Mouse (Mus musculus) adipocyte (in vitro differentiated cells): ENCODE measurements at regions not wholly inside any gene's neighbourhood (a gene's known extent, or its start where the extent isn't known, plus 50 kb on each side); places are given as distances from the start of the nearest gene placed in this dataset.

Experiments
- DNase-seq: peaks from one replicate; pipeline ENCODE4 v3.0.0-alpha.2; 2016; ENCODE audit warnings: low spot score

- no peak for DNase-seq
Measured at GRCm38 (mm10) chr12:70672115-70672514, 153.2 kb upstream of the Frmd6 start.

GRCm38 (mm10) chr12:70673188-70673587, 152.1 kb upstream of the Frmd6 start:
- no peak for DNase-seq

GRCm38 (mm10) chr12:70674144-70674543, 151.2 kb upstream of the Frmd6 start:
- DNase-seq: no peak

GRCm38 (mm10) chr12:70675846-70676245, 149.5 kb upstream of the Frmd6 start:
- DNase-seq: peak; percentile 34

GRCm38 (mm10) chr12:70679701-70680425, 145.5 kb upstream of the Frmd6 start:
- no peak for DNase-seq

GRCm38 (mm10) chr12:70681407-70681990, 143.8 kb upstream of the Frmd6 start:
- DNase-seq: no peak

GRCm38 (mm10) chr12:70684354-70684753, 141.0 kb upstream of the Frmd6 start:
- no peak for DNase-seq

- no peak for DNase-seq
Measured at GRCm38 (mm10) chr12:70685432-70685831, 139.9 kb upstream of the Frmd6 start.

- DNase-seq: no peak
Measured at GRCm38 (mm10) chr12:70686337-70686736, 139.0 kb upstream of the Frmd6 start.

- DNase-seq: peak; percentile 91
Measured at GRCm38 (mm10) chr12:70686971-70687370, 138.3 kb upstream of the Frmd6 start.

- DNase-seq: peak; percentile 48
Measured at GRCm38 (mm10) chr12:70695162-70695561, 130.2 kb upstream of the Frmd6 start.

GRCm38 (mm10) chr12:70696256-70696655, 129.1 kb upstream of the Frmd6 start:
- DNase-seq: no peak

- DNase-seq: no peak
Measured at GRCm38 (mm10) chr12:70698466-70698865, 126.8 kb upstream of the Frmd6 start.

GRCm38 (mm10) chr12:70702473-70702872, 122.8 kb upstream of the Frmd6 start:
- DNase-seq: no peak

- DNase-seq: peak; percentile 63
Measured at GRCm38 (mm10) chr12:70706806-70707628, 118.3 kb upstream of the Frmd6 start.

- DNase-seq: no peak
Measured at GRCm38 (mm10) chr12:70707629-70708289, 117.6 kb upstream of the Frmd6 start.

- no peak for DNase-seq
Measured at GRCm38 (mm10) chr12:70708290-70708668, 117.0 kb upstream of the Frmd6 start.

- no peak for DNase-seq
Measured at GRCm38 (mm10) chr12:70710311-70710710, 115.0 kb upstream of the Frmd6 start.

GRCm38 (mm10) chr12:70711030-70711429, 114.3 kb upstream of the Frmd6 start:
- DNase-seq: no peak

- no peak for DNase-seq
Measured at GRCm38 (mm10) chr12:70712322-70713024, 112.8 kb upstream of the Frmd6 start.

- DNase-seq: no peak
Measured at GRCm38 (mm10) chr12:70713499-70714280, 111.6 kb upstream of the Frmd6 start.
